Mouse (Mus musculus): Measurements from ENCODE around the gene Tmx2. TPM values are rescaled to one million over a fixed set of nuclear protein-coding genes. Genes with fewer than 3 reads are reported as not detected.

Tmx2 gene
- polyA plus RNA-seq, 1 experiment from 2014 or later = 81.7 TPM

GRCm38 (mm10) chr2:84650464-84651195, 28.3 kb downstream of the Tmx2 start, which contains the start of gene Ctnnd1:
Gene Ctnnd1, minus strand, starts transcription at chr2:84650765.
- no peaks in the 10 kb centered on the region for H3K27me3 ChIP-seq (replicated peaks; ENCODE audit: control insufficient read depth, insufficient read depth, low read length)
- no peaks in the 10 kb centered on the region for H3K4me1 ChIP-seq (replicated peaks; ENCODE audit: control insufficient read depth, insufficient read depth, low read length)
- peak within 1 kb of the TSS; percentile 79 for H3K4me3 ChIP-seq (ENCODE audit: low read depth, low read length)
- no peaks in the 10 kb centered on the region for H3K36me3 ChIP-seq (ENCODE audit: control insufficient read depth, insufficient read depth)
- peak within 1 kb of the TSS; percentile 99 for H3K27ac ChIP-seq (ENCODE audit: low read depth, low read length)
- peak; percentile 99 for ATAC-seq
- H3K9me3 ChIP-seq (ENCODE audit: control insufficient read depth) = no peaks in the 10 kb centered on the region
- peak within 1 kb of the TSS; percentile 71 for H3K4me2 ChIP-seq (replicated peaks; ENCODE audit: low read depth)
- peak within 1 kb of the TSS; percentile 89 for H3K9ac ChIP-seq (ENCODE audit: low read depth, low read length)
- TF ChIP-seq CTCF (IDR thresholded peaks at IDR 0.05; ENCODE audit: low read depth) = no peak
- under 1% methylated on average over 15 of the region's 15 CpGs for WGBS

- H3K4me2 ChIP-seq (replicated peaks; ENCODE audit: low read depth) = peak overlapping the region; percentile 70
- no peaks in the 10 kb centered on the region for H3K36me3 ChIP-seq (ENCODE audit: control insufficient read depth, insufficient read depth)
- H3K9me3 ChIP-seq (ENCODE audit: control insufficient read depth) = no peaks in the 10 kb centered on the region
- no peaks in the 10 kb centered on the region for H3K27me3 ChIP-seq (replicated peaks; ENCODE audit: control insufficient read depth, insufficient read depth, low read length)
- H3K27ac ChIP-seq (ENCODE audit: low read depth, low read length) = peak overlapping the region; percentile 99
- no peaks in the 10 kb centered on the region for H3K4me1 ChIP-seq (replicated peaks; ENCODE audit: control insufficient read depth, insufficient read depth, low read length)
- no peak for ATAC-seq
- WGBS = under 1% methylated on average over 10 of the region's 10 CpGs
- peak overlapping the region; percentile 79 for H3K4me3 ChIP-seq (ENCODE audit: low read depth, low read length)
- H3K9ac ChIP-seq (ENCODE audit: low read depth, low read length) = peak overlapping the region; percentile 89
- no peak for TF ChIP-seq CTCF (IDR thresholded peaks at IDR 0.05; ENCODE audit: low read depth)
These were observed 29.3 kb downstream of the Tmx2 start for GRCm38 (mm10) chr2:84649674-84650073.

GRCm38 (mm10) chr2:84648369-84648768, 30.6 kb downstream of the Tmx2 start:
- Histone ChIP-seq H3K4me3 (ENCODE audit: low read depth, low read length) (peak overlapping the region; percentile 79), H3K27me3 (replicated peaks; ENCODE audit: control insufficient read depth, insufficient read depth, low read length) (no peaks in the 10 kb centered on the region), H3K4me2 (replicated peaks; ENCODE audit: low read depth) (peak overlapping the region; percentile 70), H3K27ac (ENCODE audit: low read depth, low read length) (no peak overlapping the region), H3K9ac (ENCODE audit: low read depth, low read length) (peak overlapping the region; percentile 46; the same call in 1 of the 2 replicates), H3K4me1 (replicated peaks; ENCODE audit: control insufficient read depth, insufficient read depth, low read length) (no peaks in the 10 kb centered on the region), H3K9me3 (ENCODE audit: control insufficient read depth) (no peaks in the 10 kb centered on the region), H3K36me3 (ENCODE audit: control insufficient read depth, insufficient read depth) (no peaks in the 10 kb centered on the region)
- no peak for ATAC-seq
- WGBS = 6% methylated on average over 6 of the region's 6 CpGs
- TF ChIP-seq CTCF (IDR thresholded peaks at IDR 0.05; ENCODE audit: low read depth) = peak; percentile 52

- Histone ChIP-seq H3K9ac (ENCODE audit: low read depth, low read length) (no peak overlapping the region), H3K36me3 (ENCODE audit: control insufficient read depth, insufficient read depth) (no peaks in the 10 kb centered on the region), H3K27me3 (replicated peaks; ENCODE audit: control insufficient read depth, insufficient read depth, low read length) (no peaks in the 10 kb centered on the region), H3K4me2 (replicated peaks; ENCODE audit: low read depth) (peak overlapping the region; percentile 70), H3K4me3 (ENCODE audit: low read depth, low read length) (peak overlapping the region; percentile 79), H3K27ac (ENCODE audit: low read depth, low read length) (no peak overlapping the region), H3K9me3 (ENCODE audit: control insufficient read depth) (no peaks in the 10 kb centered on the region), H3K4me1 (replicated peaks; ENCODE audit: control insufficient read depth, insufficient read depth, low read length) (no peaks in the 10 kb centered on the region)
- 61% methylated on average over 6 of the region's 6 CpGs for WGBS
- no peak for ATAC-seq
- TF ChIP-seq CTCF (IDR thresholded peaks at IDR 0.05; ENCODE audit: low read depth) = no peak
These were observed 31.8 kb downstream of the Tmx2 start for GRCm38 (mm10) chr2:84647051-84647568.

GRCm38 (mm10) chr2:84646138-84646537, 32.8 kb downstream of the Tmx2 start:
- H3K36me3 ChIP-seq (ENCODE audit: control insufficient read depth, insufficient read depth) = no peaks in the 10 kb centered on the region
- H3K4me2 ChIP-seq (replicated peaks; ENCODE audit: low read depth) = peak overlapping the region; percentile 70
- H3K27ac ChIP-seq (ENCODE audit: low read depth, low read length) = no peak overlapping the region; the same call in 1 of the 2 replicates
- peaks cover 3% of the 10 kb centered on the region; the same call in 1 of the 2 replicates for H3K4me1 ChIP-seq (replicated peaks; ENCODE audit: control insufficient read depth, insufficient read depth, low read length)
- no peak overlapping the region for H3K9ac ChIP-seq (ENCODE audit: low read depth, low read length)
- ATAC-seq = no peak
- TF ChIP-seq CTCF (IDR thresholded peaks at IDR 0.05; ENCODE audit: low read depth) = no peak
- no peak overlapping the region for H3K4me3 ChIP-seq (ENCODE audit: low read depth, low read length)
- WGBS = 34% methylated on average over 1 of the region's 1 CpGs
- no peaks in the 10 kb centered on the region for H3K9me3 ChIP-seq (ENCODE audit: control insufficient read depth)
- H3K27me3 ChIP-seq (replicated peaks; ENCODE audit: control insufficient read depth, insufficient read depth, low read length) = no peaks in the 10 kb centered on the region

GRCm38 (mm10) chr2:84640833-84641232, 38.1 kb downstream of the Tmx2 start:
- Histone ChIP-seq H3K27me3 (replicated peaks; ENCODE audit: control insufficient read depth, insufficient read depth, low read length) (no peaks in the 10 kb centered on the region), H3K4me1 (replicated peaks; ENCODE audit: control insufficient read depth, insufficient read depth, low read length) (peaks cover 21% of the 10 kb centered on the region), H3K9me3 (ENCODE audit: control insufficient read depth) (no peaks in the 10 kb centered on the region), H3K9ac (ENCODE audit: low read depth, low read length) (no peak overlapping the region), H3K36me3 (ENCODE audit: control insufficient read depth, insufficient read depth) (no peaks in the 10 kb centered on the region), H3K27ac (ENCODE audit: low read depth, low read length) (no peak overlapping the region), H3K4me2 (replicated peaks; ENCODE audit: low read depth) (no peak overlapping the region), H3K4me3 (ENCODE audit: low read depth, low read length) (no peak overlapping the region)
- no peak for ATAC-seq
- no peak for TF ChIP-seq CTCF (IDR thresholded peaks at IDR 0.05; ENCODE audit: low read depth)

Data from intestine, postnatal 0 days (tissue).